Mouse (Mus musculus) ovary, adult 18-20 months (tissue): ENCODE measurements around the gene Exoc6.

Source experiments
- DNase-seq: peaks from one replicate; pipeline ENCODE4 v3.0.0; 2022; ENCODE audit warnings: low spot score, mixed read lengths

Exoc6 gene

GRCm38 (mm10) chr19:37690716-37691115 is 140.5 kb downstream of the Exoc6 start:
- DNase-seq, result no peak

GRCm38 (mm10) chr19:37692879-37693278 is 142.7 kb downstream of the Exoc6 start:
- DNase-seq, result no peak

- DNase-seq, result no peak
Measured at GRCm38 (mm10) chr19:37695146-37695545, 144.9 kb downstream of the Exoc6 start.

GRCm38 (mm10) chr19:37695762-37696602 is 145.8 kb downstream of the Exoc6 start:
- DNase-seq, result no peak

- DNase-seq, result no peak
Measured at GRCm38 (mm10) chr19:37696603-37697334, 146.6 kb downstream of the Exoc6 start.

GRCm38 (mm10) chr19:37697335-37697636 is 147.1 kb downstream of the Exoc6 start:
- no peak for DNase-seq

GRCm38 (mm10) chr19:37697651-37698272 is 147.5 kb downstream of the Exoc6 start, which contains the start of gene Cyp26a1:
TSS of gene Cyp26a1 (plus strand) at chr19:37697798.
- no peak for DNase-seq

- no peak for DNase-seq
Measured at GRCm38 (mm10) chr19:37698273-37699160, 148.3 kb downstream of the Exoc6 start.

GRCm38 (mm10) chr19:37699711-37700110 is 149.5 kb downstream of the Exoc6 start:
- DNase-seq, result no peak

- no peak for DNase-seq
Measured at GRCm38 (mm10) chr19:37702377-37703076, 152.3 kb downstream of the Exoc6 start.

GRCm38 (mm10) chr19:37703902-37704509 is 153.8 kb downstream of the Exoc6 start:
- DNase-seq, result no peak

GRCm38 (mm10) chr19:37705722-37706121 is 155.5 kb downstream of the Exoc6 start:
- DNase-seq, result no peak

- no peak for DNase-seq
Measured at GRCm38 (mm10) chr19:37714681-37715080, 164.5 kb downstream of the Exoc6 start.

- DNase-seq, result no peak
Measured at GRCm38 (mm10) chr19:37715980-37716379, 165.8 kb downstream of the Exoc6 start.

GRCm38 (mm10) chr19:37716524-37717175 is 166.4 kb downstream of the Exoc6 start:
- no peak for DNase-seq

- no peak for DNase-seq
Measured at GRCm38 (mm10) chr19:37719166-37719565, 168.9 kb downstream of the Exoc6 start.

- no peak for DNase-seq
Measured at GRCm38 (mm10) chr19:37724591-37724990, 174.4 kb downstream of the Exoc6 start.

GRCm38 (mm10) chr19:37726585-37726984 is 176.4 kb downstream of the Exoc6 start:
- no peak for DNase-seq

GRCm38 (mm10) chr19:37727366-37727765 is 177.1 kb downstream of the Exoc6 start:
- DNase-seq, result no peak
